Mouse (Mus musculus): ENCODE measurements at regions not wholly inside any gene's neighbourhood (a gene's known extent, or its start where the extent isn't known, plus 50 kb on each side); places are given as distances from the start of the nearest gene placed in this dataset.

- DNase-seq (ENCODE audit: low spot score) = no peak
These were observed 270.3 kb downstream of the Ets1 start for GRCm38 (mm10) chr9:32906233-32906872.

GRCm38 (mm10) chr9:32910641-32911040, 274.6 kb downstream of the Ets1 start:
- no peak for DNase-seq (ENCODE audit: low spot score)

GRCm38 (mm10) chr9:32915633-32916032, 279.6 kb downstream of the Ets1 start:
- DNase-seq (ENCODE audit: low spot score) = no peak

- DNase-seq (ENCODE audit: low spot score) = no peak
These were observed 280.7 kb downstream of the Ets1 start for GRCm38 (mm10) chr9:32916731-32917130.

GRCm38 (mm10) chr9:32923925-32924324, 287.9 kb downstream of the Ets1 start:
- DNase-seq (ENCODE audit: low spot score) = no peak

GRCm38 (mm10) chr9:32924333-32924886, 288.4 kb downstream of the Ets1 start:
- no peak for DNase-seq (ENCODE audit: low spot score)

- no peak for DNase-seq (ENCODE audit: low spot score)
These were observed 289.0 kb downstream of the Ets1 start for GRCm38 (mm10) chr9:32925036-32925435.

GRCm38 (mm10) chr9:32925720-32926595, 289.9 kb downstream of the Ets1 start:
- DNase-seq (ENCODE audit: low spot score) = no peak

- no peak for DNase-seq (ENCODE audit: low spot score)
These were observed 291.6 kb downstream of the Ets1 start for GRCm38 (mm10) chr9:32927656-32928055.

- no peak for DNase-seq (ENCODE audit: low spot score)
These were observed 292.4 kb downstream of the Ets1 start for GRCm38 (mm10) chr9:32928289-32929000.

GRCm38 (mm10) chr9:32929331-32929730, 293.3 kb downstream of the Ets1 start:
- no peak for DNase-seq (ENCODE audit: low spot score)

GRCm38 (mm10) chr9:32929826-32930225, 293.8 kb downstream of the Ets1 start:
- DNase-seq (ENCODE audit: low spot score) = no peak

GRCm38 (mm10) chr9:32931266-32932005, 295.4 kb downstream of the Ets1 start:
- DNase-seq (ENCODE audit: low spot score) = no peak

- DNase-seq (ENCODE audit: low spot score) = no peak
These were observed 297.4 kb downstream of the Ets1 start for GRCm38 (mm10) chr9:32933237-32934071.

GRCm38 (mm10) chr9:32934436-32934835, 298.4 kb downstream of the Ets1 start:
- no peak for DNase-seq (ENCODE audit: low spot score)

GRCm38 (mm10) chr9:32936462-32936861, 300.4 kb downstream of the Ets1 start:
- DNase-seq (ENCODE audit: low spot score) = no peak

- DNase-seq (ENCODE audit: low spot score) = no peak
These were observed 301.4 kb downstream of the Ets1 start for GRCm38 (mm10) chr9:32937391-32937790.

- DNase-seq (ENCODE audit: low spot score) = no peak
These were observed 302.8 kb downstream of the Ets1 start for GRCm38 (mm10) chr9:32938857-32939256.

- no peak for DNase-seq (ENCODE audit: low spot score)
These were observed 303.6 kb downstream of the Ets1 start for GRCm38 (mm10) chr9:32939626-32940025.

GRCm38 (mm10) chr9:32940111-32940813, 304.2 kb downstream of the Ets1 start:
- peak; percentile 83 for DNase-seq (ENCODE audit: low spot score)

Measured in urinary bladder, postnatal 14 days (tissue).